Mouse (Mus musculus) forebrain, embryonic 11.5 days (tissue): ENCODE results near the gene Map4k2. TPM values are rescaled to one million over a fixed set of nuclear protein-coding genes. Genes with fewer than 3 reads are reported as not detected.

Source experiments
- ATAC-seq: fragments of 200-750 bp; cut with Nextera tagmentation; replicated peaks from 2 replicates; pipeline ENCODE4 v1.8.0; 2017; ENCODE audit warnings: moderate TSS enrichment; ENCODE audit not compliant: low FRiP score
- DNase-seq: peaks from one replicate; pipeline ENCODE4 v3.0.0-alpha.2; 2017; ENCODE audit warnings: low spot score
- H3K27ac ChIP-seq: fragments of 300-500 bp; sonication (generic); 2 replicates; pipeline ENCODE4 v1.5.1; 2014; ENCODE audit warnings: low read depth, low read length
- H3K27me3 ChIP-seq: fragments of 300-500 bp; sonication (generic); 2 replicates; pipeline ENCODE4 v1.6.1; 2014; ENCODE audit warnings: mild to moderate bottlenecking, low read length, mixed read lengths; ENCODE audit not compliant: control insufficient read depth, insufficient read depth
- H3K36me3 ChIP-seq: fragments of 300-500 bp; sonication (generic); 2 replicates; pipeline ENCODE4 v1.6.1; 2014; ENCODE audit warnings: mild to moderate bottlenecking, low read length, moderate library complexity, mixed read lengths; ENCODE audit not compliant: control insufficient read depth, insufficient read depth
- H3K4me1 ChIP-seq: fragments of 300-500 bp; sonication (generic); replicated peaks from 2 replicates; pipeline ENCODE4 v1.6.1; 2014; ENCODE audit warnings: low read length, mixed read lengths; ENCODE audit not compliant: control insufficient read depth, insufficient read depth
- H3K4me2 ChIP-seq: fragments of 300-500 bp; sonication (generic); 2 replicates; pipeline ENCODE4 v1.6.1; 2014; ENCODE audit warnings: low read depth, mild to moderate bottlenecking, low read length, moderate library complexity, mixed read lengths; ENCODE audit not compliant: severe bottlenecking
- H3K4me3 ChIP-seq: fragments of 300-500 bp; sonication (generic); 2 replicates; pipeline ENCODE4 v1.5.1; 2014; ENCODE audit warnings: low read depth, low read length
- H3K9ac ChIP-seq: fragments of 300-500 bp; sonication (generic); 2 replicates; pipeline ENCODE4 v1.6.1; 2014; ENCODE audit warnings: low read length
- H3K9me3 ChIP-seq: fragments of 300-500 bp; sonication (generic); 2 replicates; pipeline ENCODE4 v1.6.1; 2016; ENCODE audit warnings: low read length, mixed read lengths; ENCODE audit not compliant: control insufficient read depth
- WGBS: fragments of 180-500 bp; shearing (Covaris S2); extraction: QIAGEN DNeasy Blood & Tissue Kit; methylation state at CpG from one replicate; pipeline ENCODE4 v1.1.7; 2014; 5-methylcytosine and 5-hydroxymethylcytosine counted together
- polyA plus RNA-seq: library from polyadenylated mRNA; unstranded; fragments of >200 nt; fragmentation: Nextera tagmentation; extraction: Ambion mirVana; gene quantifications from 2 replicates; pipeline ENCODE4 v1.2.1, GENCODE M21; 2014

Gene Map4k2
- polyA plus RNA-seq, 1 experiment from 2014 or later = 13.7 TPM

GRCm38 (mm10) chr19:6347615-6348014 lies 6.7 kb downstream of the Map4k2 start:
- no peak overlapping the region for H3K27ac ChIP-seq
- DNase-seq (no peak), ATAC-seq (no peak)
- no peaks in the 10 kb centered on the region for H3K4me1 ChIP-seq
- H3K27me3 ChIP-seq = no peaks in the 10 kb centered on the region
- WGBS = 93% methylated on average over 4 of the region's 4 CpGs
- H3K36me3 ChIP-seq = no peaks in the 10 kb centered on the region
- no peak overlapping the region for H3K4me2 ChIP-seq
- H3K9me3 ChIP-seq = no peaks in the 10 kb centered on the region
- no peak overlapping the region for H3K9ac ChIP-seq
- no peak overlapping the region for H3K4me3 ChIP-seq

GRCm38 (mm10) chr19:6348717-6349116 lies 7.8 kb downstream of the Map4k2 start:
- no peak overlapping the region for H3K9ac ChIP-seq
- no peaks in the 10 kb centered on the region for H3K36me3 ChIP-seq
- no peaks in the 10 kb centered on the region for H3K27me3 ChIP-seq
- H3K9me3 ChIP-seq = no peaks in the 10 kb centered on the region
- H3K27ac ChIP-seq = no peak overlapping the region
- no peak overlapping the region for H3K4me3 ChIP-seq
- DNase-seq (no peak), ATAC-seq (no peak)
- no peaks in the 10 kb centered on the region for H3K4me1 ChIP-seq
- no peak overlapping the region for H3K4me2 ChIP-seq
- 74% methylated on average over 9 of the region's 9 CpGs for WGBS

- ATAC-seq (no peak), DNase-seq (no peak)
- Histone ChIP-seq H3K36me3 (no peaks in the 10 kb centered on the region; the same call in 1 of the 2 replicates), H3K27me3 (no peaks in the 10 kb centered on the region), H3K4me1 (no peaks in the 10 kb centered on the region), H3K9me3 (no peaks in the 10 kb centered on the region), H3K9ac (no peak overlapping the region), H3K4me3 (no peak overlapping the region), H3K4me2 (no peak overlapping the region), H3K27ac (no peak overlapping the region)
- 60% methylated on average over 14 of the region's 14 CpGs for WGBS
Measured at GRCm38 (mm10) chr19:6349215-6349983, 8.5 kb downstream of the Map4k2 start.

- no peaks in the 10 kb centered on the region; the same call in 1 of the 2 replicates for H3K36me3 ChIP-seq
- no peaks in the 10 kb centered on the region for H3K9me3 ChIP-seq
- no peak overlapping the region for H3K27ac ChIP-seq
- 70% methylated on average over 14 of the region's 14 CpGs for WGBS
- ATAC-seq (no peak), DNase-seq (no peak)
- H3K27me3 ChIP-seq = no peaks in the 10 kb centered on the region
- H3K4me3 ChIP-seq = no peak overlapping the region
- no peaks in the 10 kb centered on the region for H3K4me1 ChIP-seq
- no peak overlapping the region for H3K4me2 ChIP-seq
- H3K9ac ChIP-seq = no peak overlapping the region
Measured at GRCm38 (mm10) chr19:6351431-6352106, 10.6 kb downstream of the Map4k2 start.

GRCm38 (mm10) chr19:6352107-6352505 lies 11.2 kb downstream of the Map4k2 start:
- H3K36me3 ChIP-seq = no peaks in the 10 kb centered on the region; the same call in 1 of the 2 replicates
- whole genome bisulfite sequencing = 88% methylated on average over 2 of the region's 2 CpGs

GRCm38 (mm10) chr19:6354030-6354429 lies 13.1 kb downstream of the Map4k2 start:
- Histone ChIP-seq H3K4me3 (no peak overlapping the region), H3K4me1 (no peaks in the 10 kb centered on the region), H3K4me2 (no peak overlapping the region), H3K9me3 (no peaks in the 10 kb centered on the region), H3K9ac (no peak overlapping the region), H3K27ac (no peak overlapping the region), H3K36me3 (no peaks in the 10 kb centered on the region; the same call in 1 of the 2 replicates), H3K27me3 (no peaks in the 10 kb centered on the region)
- 83% methylated on average over 7 of the region's 7 CpGs for WGBS
- no peak for DNase-seq
- no peak for ATAC-seq

More at GRCm38 (mm10) chr19:6352107-6352505, 11.2 kb downstream of the Map4k2 start:
- H3K27me3 ChIP-seq = no peaks in the 10 kb centered on the region
- no peak overlapping the region for H3K4me3 ChIP-seq
- H3K9me3 ChIP-seq = no peaks in the 10 kb centered on the region
- DNase-seq (no peak), ATAC-seq (no peak)
- no peak overlapping the region for H3K9ac ChIP-seq
- no peak overlapping the region for H3K27ac ChIP-seq
- no peak overlapping the region for H3K4me2 ChIP-seq
- no peaks in the 10 kb centered on the region for H3K4me1 ChIP-seq

- DNase-seq = no peak
- ATAC-seq = no peak
- H3K4me3 ChIP-seq = no peak overlapping the region
- H3K27me3 ChIP-seq = no peaks in the 10 kb centered on the region
- H3K36me3 ChIP-seq = peaks cover 9% of the 10 kb centered on the region
- H3K27ac ChIP-seq = no peak overlapping the region
- H3K9ac ChIP-seq = no peak overlapping the region
- no peaks in the 10 kb centered on the region for H3K9me3 ChIP-seq
- peaks cover 5% of the 10 kb centered on the region; the same call in 1 of the 2 replicates for H3K4me1 ChIP-seq
- WGBS = 96% methylated on average over 3 of the region's 3 CpGs
- no peak overlapping the region for H3K4me2 ChIP-seq
Measured at GRCm38 (mm10) chr19:6361291-6361690, 20.4 kb downstream of the Map4k2 start.

- Histone ChIP-seq H3K4me3 (peak overlapping the region; percentile 99), H3K27me3 (no peaks in the 10 kb centered on the region), H3K9ac (peak overlapping the region; percentile 100), H3K4me1 (peaks cover 9% of the 10 kb centered on the region), H3K36me3 (peaks cover 21% of the 10 kb centered on the region), H3K4me2 (peak overlapping the region; percentile 55), H3K9me3 (no peaks in the 10 kb centered on the region), H3K27ac (peak overlapping the region; percentile 7; the same call in 1 of the 2 replicates)
- peak; percentile 4 for ATAC-seq
- DNase-seq = no peak
- 1% methylated on average over 11 of the region's 11 CpGs for WGBS
Measured at GRCm38 (mm10) chr19:6363091-6363410, 22.1 kb downstream of the Map4k2 start.
